ENCODE assay signal across 10 mouse cellular contexts in the genomic region with DNA sequence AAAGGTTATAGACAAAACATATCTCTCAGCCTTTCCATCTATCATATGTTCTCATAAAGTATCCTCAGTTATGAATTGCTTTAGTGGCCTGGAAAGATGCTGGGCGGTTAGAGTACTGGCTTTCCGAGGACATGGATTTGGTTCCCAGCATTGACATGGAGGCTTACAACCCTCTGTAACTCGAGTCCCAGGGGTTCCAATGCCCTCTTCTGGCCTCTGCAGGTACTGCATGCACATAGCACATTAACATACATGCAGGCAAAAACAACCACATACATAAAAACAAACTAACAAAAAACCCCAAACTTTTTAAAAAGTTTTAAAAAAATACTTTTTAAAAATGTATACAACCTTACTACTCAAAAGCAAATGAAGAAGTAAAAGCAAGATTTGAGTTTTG. TPM values are rescaled to one million over a fixed set of nuclear protein-coding genes. Genes with fewer than 3 reads are reported as not detected.
DNase-seq lines count a peak whose midpoint lies in the region; ATAC-seq and TF ChIP-seq lines count a peak whose summit lies in the region.
"Had no signal": no experiment of that assay in that cellular context is flagged by ENCODE, and none has a peak within 500 bp of the region (broad histone marks: within the 10 kb centered on the region; RNA-seq: fewer than 3 reads in every experiment).

No protein-coding gene starts in this region.

- TF ChIP-seq CTCF in hindbrain, postnatal 0 days (IDR thresholded peaks at IDR 0.05; ENCODE audit: low read depth), result peak; percentile 38
- peak; percentile 32; the same call in 1 of the 2 replicates for TF ChIP-seq CTCF in testis, adult 2 months (IDR thresholded peaks at IDR 0.05; ENCODE audit: control insufficient read depth, insufficient read depth, insufficient replicate concordance, low read depth, low read length)

- H3K4me1 ChIP-seq in hindbrain, postnatal 0 days (ENCODE audit: insufficient read depth, low read length), result no peaks in the 10 kb centered on the region
- H3K4me1 ChIP-seq in hindbrain, embryonic 12.5 days, result no peaks in the 10 kb centered on the region
- no peaks in the 10 kb centered on the region for H3K4me1 ChIP-seq in testis, adult 2 months (ENCODE audit: control insufficient read depth, insufficient read depth, low read length)
- peaks cover 3% of the 10 kb centered on the region; the same call in 1 of the 2 replicates for H3K4me1 ChIP-seq in heart, embryonic 11.5 days (ENCODE audit: control insufficient read depth, insufficient read depth, low read length)

- TF ChIP-seq POLR2A in testis, adult 2 months (IDR thresholded peaks at IDR 0.05; ENCODE audit: control insufficient read depth, low read depth, low read length), result no peak

- H3K36me3 ChIP-seq in hindbrain, postnatal 0 days (ENCODE audit: insufficient read depth, low read length), result peaks cover 7% of the 10 kb centered on the region; the same call in 1 of the 2 replicates
- peaks cover 39% of the 10 kb centered on the region for H3K36me3 ChIP-seq in hindbrain, embryonic 12.5 days
- H3K36me3 ChIP-seq in testis, adult 2 months (ENCODE audit: control insufficient read depth, insufficient read depth, low read length), result no peaks in the 10 kb centered on the region
- no peaks in the 10 kb centered on the region for H3K36me3 ChIP-seq in heart, embryonic 11.5 days (ENCODE audit: control insufficient read depth, insufficient read depth, low read length)

- ATAC-seq in hindbrain, postnatal 0 days, result no peak
- ATAC-seq in hindbrain, embryonic 12.5 days (ENCODE audit: low FRiP score), result no peak
- ATAC-seq in heart, embryonic 11.5 days (replicated peaks; ENCODE audit: insufficient number of reproducible peaks, low FRiP score, low TSS enrichment), result no peak

- 0 out of 2 replicates have a peak, but pooled peaks cover 3% of the 10 kb centered on the region for H3K9me3 ChIP-seq in hindbrain, postnatal 0 days (ENCODE audit: low read length)
- H3K9me3 ChIP-seq in hindbrain, embryonic 12.5 days (replicated peaks), result peaks cover 11% of the 10 kb centered on the region; the same call in 1 of the 2 replicates
- H3K9me3 ChIP-seq in heart, embryonic 11.5 days (replicated peaks; ENCODE audit: control insufficient read depth, low read length), result 0 out of 2 replicates have a peak, but pooled peaks cover 2% of the 10 kb centered on the region

- WGBS in hindbrain, postnatal 0 days, result 90% methylated on average over 3 of the region's 3 CpGs
- WGBS in hindbrain, embryonic 12.5 days, result 79% methylated on average over 3 of the region's 3 CpGs
- 80% methylated on average over 3 of the region's 3 CpGs for WGBS in heart, embryonic 11.5 days (ENCODE audit: insufficient replicate concordance)

- no peaks in the 10 kb centered on the region for H3K27me3 ChIP-seq in hindbrain, postnatal 0 days (ENCODE audit: insufficient read depth, low read length)
- H3K27me3 ChIP-seq in hindbrain, embryonic 12.5 days, result no peaks in the 10 kb centered on the region
- H3K27me3 ChIP-seq in testis, adult 2 months (ENCODE audit: control insufficient read depth, insufficient read depth, low read length), result no peaks in the 10 kb centered on the region
- no peaks in the 10 kb centered on the region for H3K27me3 ChIP-seq in heart, embryonic 11.5 days (ENCODE audit: control insufficient read depth, insufficient read depth, low read length)

- no peak overlapping the region for H3K27ac ChIP-seq in hindbrain, postnatal 0 days
- no peak overlapping the region for H3K27ac ChIP-seq in hindbrain, embryonic 12.5 days
- no peak overlapping the region for H3K27ac ChIP-seq in testis, adult 2 months (ENCODE audit: control insufficient read depth, insufficient read depth, low read depth, low read length)
- no peak overlapping the region for H3K27ac ChIP-seq in heart, embryonic 11.5 days (ENCODE audit: low read depth, low read length)
- H3K27ac ChIP-seq: macrophage had no signal

- DNase-seq in hindbrain, postnatal 0 days (ENCODE audit: low spot score), result no peak
- DNase-seq in testis, postnatal 10 days (ENCODE audit: low spot score), result no peak
- peak; percentile 61 for DNase-seq in induced T-regulatory cell, adult 2 months (ENCODE audit: low read depth)
- DNase-seq in urinary bladder, postnatal 36 days (ENCODE audit: low spot score in 2 of 2), result no peak
- no peak for DNase-seq in layer of hippocampus, adult 11-12 months (ENCODE audit: low spot score)
- DNase-seq: embryo, embryonic 11 days had no signal

- no peak overlapping the region for H3K9ac ChIP-seq in hindbrain, postnatal 0 days (replicated peaks; ENCODE audit: low read length)
- H3K9ac ChIP-seq in hindbrain, embryonic 12.5 days, result no peak overlapping the region
- H3K9ac ChIP-seq in heart, embryonic 11.5 days (ENCODE audit: low read depth, low read length), result no peak overlapping the region

- H3K4me3 ChIP-seq in hindbrain, postnatal 0 days (ENCODE audit: low read length), result no peak overlapping the region
- H3K4me3 ChIP-seq in hindbrain, embryonic 12.5 days, result no peak overlapping the region
- H3K4me3 ChIP-seq in testis, adult 2 months (ENCODE audit: control insufficient read depth, low read depth, low read length), result no peak overlapping the region
- H3K4me3 ChIP-seq in heart, embryonic 11.5 days (ENCODE audit: low read depth, low read length), result no peak overlapping the region

- H3K4me2 ChIP-seq in hindbrain, postnatal 0 days (ENCODE audit: low read depth, low read length), result no peak overlapping the region
- no peak overlapping the region for H3K4me2 ChIP-seq in hindbrain, embryonic 12.5 days (replicated peaks)
- H3K4me2 ChIP-seq in heart, embryonic 11.5 days, result no peak overlapping the region

RNA-seq across cellular contexts. Expression of a gene that starts 28.5 kb away (rescaled TPM):
- 2.9 and 3.6 TPM in 2 replicates for total RNA-seq in hindbrain, postnatal 0 days (2014; rRNA removed)
- polyA plus RNA-seq in hindbrain, postnatal 0 days (2015; fragmentation: Nextera tagmentation; extraction: Ambion mirVana), result 2.6 and 2.7 TPM in 2 replicates
- 12.9 and 14.0 TPM in 2 replicates for polyA plus RNA-seq in hindbrain, embryonic 12.5 days (2016; fragmentation: Nextera tagmentation; extraction: Ambion mirVana)
- 0.29 and 0.30 TPM in 2 replicates for polyA plus RNA-seq in testis, adult 2 months (2012; rRNA removed)
- 8.8 and 10.5 TPM in 2 replicates for polyA plus RNA-seq in heart, embryonic 11.5 days (2014; fragmentation: Nextera tagmentation; extraction: Ambion mirVana)

RNA-seq across cellular contexts. Expression of a gene that starts 59.5 kb away (rescaled TPM):
- total RNA-seq in hindbrain, postnatal 0 days (2014; rRNA removed), result 23.9 and 31.8 TPM in 2 replicates
- 18.1 and 19.6 TPM in 2 replicates for polyA plus RNA-seq in hindbrain, postnatal 0 days (2015; fragmentation: Nextera tagmentation; extraction: Ambion mirVana)
- polyA plus RNA-seq in hindbrain, embryonic 12.5 days (2016; fragmentation: Nextera tagmentation; extraction: Ambion mirVana), result 34.2 and 36.4 TPM in 2 replicates
- polyA plus RNA-seq in testis, adult 2 months (2012; rRNA removed), result 5.1 and 6.4 TPM in 2 replicates
- 15.6 and 18.1 TPM in 2 replicates for polyA plus RNA-seq in heart, embryonic 11.5 days (2014; fragmentation: Nextera tagmentation; extraction: Ambion mirVana)
